ENCODE assay signal across 8 mouse cellular contexts in the genomic region with DNA sequence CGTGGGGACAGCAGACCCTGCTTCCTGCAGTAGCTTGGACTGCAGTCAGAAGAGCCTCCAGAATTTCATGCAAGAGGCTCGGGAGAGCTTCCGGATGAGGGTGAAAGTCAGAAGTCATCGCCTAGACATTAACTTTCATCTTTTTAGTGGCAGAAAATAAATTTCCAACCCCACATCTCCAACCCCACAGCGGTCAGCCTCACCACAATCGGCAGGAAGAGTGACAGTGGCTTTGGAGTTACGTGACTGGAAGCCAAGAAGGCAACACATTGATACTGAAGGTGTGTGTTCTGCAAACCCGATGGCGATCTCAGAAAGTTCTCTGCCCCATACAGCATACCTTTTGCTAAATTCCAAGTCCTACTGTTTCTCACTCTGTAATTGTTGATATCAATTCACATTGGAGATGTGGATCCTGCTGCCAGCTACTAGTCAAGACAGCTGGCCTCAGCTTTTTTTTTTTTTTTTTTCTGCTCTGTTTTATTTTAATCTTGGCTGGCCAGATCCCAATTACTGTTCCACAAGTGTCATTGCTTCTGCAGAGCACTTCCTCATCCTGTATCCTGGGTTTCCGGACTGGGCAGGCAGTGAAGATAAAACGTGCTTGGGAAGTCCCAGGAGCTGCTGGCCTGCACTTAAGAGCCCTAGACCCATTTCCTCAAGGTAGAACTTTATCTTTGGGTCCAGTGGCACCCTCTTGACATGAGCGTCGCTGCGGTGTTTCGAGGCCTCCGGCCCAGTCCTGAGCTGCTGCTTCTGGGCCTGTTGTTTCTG. TPM values are rescaled to one million over a fixed set of nuclear protein-coding genes. Genes with fewer than 3 reads are reported as not detected.
DNase-seq lines count a peak whose midpoint lies in the region; ATAC-seq lines count a peak whose summit lies in the region.

A gene (plus strand): TSS at position 556 of the 774 bp plus-strand sequence.

- H3K4me2 ChIP-seq in limb, embryonic 11.5 days (ENCODE audit: low read depth, severe bottlenecking) = no peak within 1 kb of the TSS
- H3K4me2 ChIP-seq in midbrain, embryonic 16.5 days (ENCODE audit: low read length) = no peak within 1 kb of the TSS

- DNase-seq in adrenal gland, postnatal 36 days = peak; percentile 33 to 35
- peak; percentile 37 for DNase-seq in heart, postnatal 4 days
- no peak for DNase-seq in limb, embryonic 11.5 days (ENCODE audit: low spot score)
- DNase-seq in retina, embryonic 14.5 days (ENCODE audit: low spot score) = no peak
- DNase-seq in testis, postnatal 14 days (ENCODE audit: low spot score) = no peak
- no peak for DNase-seq in urinary bladder, postnatal 14 days (ENCODE audit: low spot score)

- no peak within 1 kb of the TSS for H3K4me3 ChIP-seq in limb, embryonic 11.5 days (ENCODE audit: low read depth, low read length)
- no peak within 1 kb of the TSS for H3K4me3 ChIP-seq in midbrain, embryonic 16.5 days (ENCODE audit: low read depth, low read length)

- no peak within 1 kb of the TSS for H3K27ac ChIP-seq in limb, embryonic 11.5 days (replicated peaks; ENCODE audit: low read depth, low read length)
- no peak within 1 kb of the TSS for H3K27ac ChIP-seq in midbrain, embryonic 16.5 days (ENCODE audit: low read length)

- H3K27me3 ChIP-seq in limb, embryonic 11.5 days (ENCODE audit: control insufficient read depth, insufficient read depth, low read length) = no peaks in the 10 kb centered on the region
- no peaks in the 10 kb centered on the region for H3K27me3 ChIP-seq in midbrain, embryonic 16.5 days (ENCODE audit: control insufficient read depth, insufficient read depth, low read depth, low read length)

- WGBS in limb, embryonic 11.5 days = 86% methylated on average over 16 of the region's 16 CpGs
- WGBS in midbrain, embryonic 16.5 days = 92% methylated on average over 16 of the region's 16 CpGs

- no peaks in the 10 kb centered on the region for H3K4me1 ChIP-seq in limb, embryonic 11.5 days (ENCODE audit: control insufficient read depth, insufficient read depth, low read length)
- no peaks in the 10 kb centered on the region for H3K4me1 ChIP-seq in midbrain, embryonic 16.5 days (ENCODE audit: control insufficient read depth, insufficient read depth, low read length)

- ATAC-seq in erythroblast, adult 5-6 weeks (replicated peaks; ENCODE audit: low FRiP score, poor library complexity, severe bottlenecking) = no peak
- ATAC-seq in limb, embryonic 11.5 days (ENCODE audit: insufficient number of reproducible peaks, low FRiP score, low TSS enrichment, low read depth) = no peak
- no peak for ATAC-seq in midbrain, embryonic 16.5 days

- no peaks in the 10 kb centered on the region for H3K36me3 ChIP-seq in limb, embryonic 11.5 days (ENCODE audit: control insufficient read depth, insufficient read depth, low read length)
- H3K36me3 ChIP-seq in midbrain, embryonic 16.5 days (ENCODE audit: control insufficient read depth, insufficient read depth, low read length) = no peaks in the 10 kb centered on the region

- no peaks in the 10 kb centered on the region for H3K9me3 ChIP-seq in limb, embryonic 11.5 days (ENCODE audit: control insufficient read depth, low read length)
- H3K9me3 ChIP-seq in midbrain, embryonic 16.5 days (replicated peaks; ENCODE audit: control insufficient read depth, low read length, poor library complexity, severe bottlenecking) = no peaks in the 10 kb centered on the region

- no peak within 1 kb of the TSS for H3K9ac ChIP-seq in limb, embryonic 11.5 days (ENCODE audit: low read length)
- H3K9ac ChIP-seq in midbrain, embryonic 16.5 days (ENCODE audit: low read depth, low read length) = no peak within 1 kb of the TSS

RNA-seq across cellular contexts. Expression of the gene that starts here (rescaled TPM):
- 10 to 100 TPM; 13.5 to 20.6 TPM for total RNA-seq in adrenal gland, postnatal 36 days (2021)
- 29.0 and 49.1 TPM in 2 replicates for total RNA-seq in erythroblast, adult 5-6 weeks (2015; ENCODE audit: low replicate concordance)
- total RNA-seq in erythroblast, adult 5-6 weeks (2017; ENCODE audit: low replicate concordance) = 6.4 and 12.8 TPM in 2 replicates
- total RNA-seq in heart, postnatal 4 days (2021) = 10 to 100 TPM; 21.6 to 22.8 TPM
- polyA plus RNA-seq in limb, embryonic 11.5 days (2014; fragmentation: Nextera tagmentation; extraction: Ambion mirVana) = 59.8 and 66.0 TPM in 2 replicates
- polyA plus RNA-seq in midbrain, embryonic 16.5 days (2015; fragmentation: Nextera tagmentation; extraction: Ambion mirVana) = 32.5 and 34.8 TPM in 2 replicates

Comparison
In these comparisons a context has a peak if more than half of its experiments do, and no peak if none do; other contexts are left out.
1. DNase-seq: peak in adrenal gland, postnatal 36 days (2 of 2) and heart, postnatal 4 days (single experiment); none in limb, embryonic 11.5 days (single experiment), retina, embryonic 14.5 days (single experiment), testis, postnatal 14 days (single experiment) and urinary bladder, postnatal 14 days (single experiment).